Mouse (Mus musculus) spleen, adult 2 months (tissue): Measurements from ENCODE around the gene Trim25.

Experiments used
- CTCF ChIP-seq: fragments of 200-500 bp; IDR thresholded peaks from 2 replicates; pipeline ENCODE4 v1.5.1; 2011; ENCODE audit warnings: mild to moderate bottlenecking, inconsistent platforms; ENCODE audit not compliant: insufficient read depth, insufficient read length, insufficient replicate concordance; ENCODE audit errors: extremely low read depth
- POLR2A ChIP-seq: fragments of 200-500 bp; IDR thresholded peaks from 2 replicates; pipeline ENCODE4 v1.6.1; 2011; ENCODE audit warnings: low read depth, low read length, inconsistent platforms

- TF ChIP-seq POLR2A (no peak), CTCF (no peak)
Measured at GRCm38 (mm10) chr11:89023477-89023876, 24.3 kb downstream of the Trim25 start.
